Mouse (Mus musculus): Measurements from ENCODE around the gene Cxcl9.

Gene Cxcl9

DNA sequence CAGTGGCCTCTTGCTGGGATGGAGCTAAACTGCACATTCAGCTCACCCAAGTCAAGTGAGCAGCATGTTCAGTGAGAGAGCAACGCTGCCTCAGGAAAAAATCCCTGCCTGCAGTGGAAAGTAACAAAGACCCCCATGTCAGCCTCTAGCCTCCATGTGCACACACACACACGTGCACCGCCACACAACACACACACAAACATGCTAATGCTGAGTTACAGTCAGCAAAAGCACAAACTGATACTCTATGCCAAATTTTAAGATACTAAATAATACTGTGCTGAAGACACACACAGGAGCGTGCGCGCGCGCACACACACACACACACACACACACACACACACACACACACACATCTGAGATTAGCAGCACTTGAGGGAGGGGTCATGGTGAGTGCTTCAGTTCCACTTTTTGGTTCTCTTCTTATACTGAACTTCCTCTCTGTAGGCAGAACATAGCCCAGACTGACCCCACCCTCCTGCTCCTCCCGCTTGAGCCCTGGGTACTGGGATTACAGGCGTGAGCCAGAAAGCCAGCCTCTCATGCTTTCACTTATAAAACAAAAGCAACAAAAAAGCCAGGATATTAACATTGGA is 48.8 kb downstream of the Cxcl9 start:
- peak; percentile 20 for DNase-seq (ENCODE audit: low read depth)

DNA sequence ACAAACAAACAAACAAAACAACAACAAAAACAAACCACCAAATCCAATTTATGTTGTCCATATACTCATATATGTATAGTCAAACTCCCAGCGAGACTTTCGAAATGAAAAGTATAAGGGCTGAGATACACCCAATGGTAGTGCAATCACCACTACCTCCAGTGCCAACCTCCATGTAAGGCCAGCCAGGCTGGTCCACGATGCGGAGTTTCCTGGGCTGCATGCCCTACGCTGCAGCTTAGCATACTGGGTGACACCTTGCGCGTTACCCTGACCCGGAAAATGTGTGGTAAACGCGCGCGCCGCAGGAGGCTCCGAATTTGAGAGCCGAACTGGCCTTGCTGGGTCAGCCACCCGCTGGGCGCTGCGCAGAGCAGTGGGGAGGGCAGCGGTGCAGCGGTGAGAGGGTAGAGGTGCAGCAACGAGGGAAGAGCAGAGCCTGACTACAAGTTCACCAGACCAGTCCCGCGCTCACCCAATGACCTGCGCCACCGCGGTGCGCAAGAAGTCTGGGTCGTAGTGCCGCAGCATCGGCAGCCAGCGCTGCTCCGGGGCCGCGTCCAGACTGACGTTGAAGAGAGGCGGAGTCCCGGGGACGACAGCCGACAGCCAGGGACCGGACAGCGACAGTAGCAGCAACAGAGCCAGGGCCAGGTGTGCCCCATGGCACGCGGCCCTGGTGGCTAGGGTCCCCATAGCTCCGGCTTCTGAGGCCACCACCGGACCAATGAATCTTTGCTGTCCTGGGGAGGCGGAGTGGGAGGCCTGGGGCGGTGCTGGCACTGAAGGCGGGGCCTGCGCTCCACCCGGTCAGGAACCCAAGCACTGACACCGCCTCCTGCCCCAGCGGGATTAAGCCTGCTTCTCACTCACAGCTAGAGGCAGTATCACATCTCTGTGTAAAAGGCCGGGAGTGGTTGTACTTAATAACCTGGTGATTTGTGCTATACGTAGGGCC is 50.2 kb downstream of the Cxcl9 start, which contains the start of gene Naaa:
Gene Naaa, minus strand, starts transcription at position 734 of the 958 bp plus-strand sequence.
- DNase-seq (ENCODE audit: low read depth): peak; percentile 86
